Mouse (Mus musculus) cerebellum, adult (tissue): ENCODE results near the gene Dab1.

Experiments
- ATAC-seq: cut with Nextera tagmentation; 2 replicates; pipeline ENCODE4 v1.9.2; 2017; ENCODE audit warnings: mild to moderate bottlenecking, moderate library complexity, mixed read lengths; ENCODE audit not compliant: insufficient number of reproducible peaks, low FRiP score, low TSS enrichment

Gene Dab1

GRCm38 (mm10) chr4:103619321-103619945, at the start of gene Dab1:
TSS of gene Dab1 (plus strand) at chr4:103619359.
- no peak for ATAC-seq

GRCm38 (mm10) chr4:103571721-103572352, 47.3 kb upstream of the Dab1 start:
- no peak for ATAC-seq

- no peak for ATAC-seq
Measured at GRCm38 (mm10) chr4:103575556-103575955, 43.6 kb upstream of the Dab1 start.

- ATAC-seq = no peak
Measured at GRCm38 (mm10) chr4:103576305-103576704, 42.9 kb upstream of the Dab1 start.

GRCm38 (mm10) chr4:103577111-103577815, 41.9 kb upstream of the Dab1 start:
- ATAC-seq = no peak

GRCm38 (mm10) chr4:103577821-103578220, 41.3 kb upstream of the Dab1 start:
- no peak for ATAC-seq

GRCm38 (mm10) chr4:103580021-103580420, 39.1 kb upstream of the Dab1 start:
- ATAC-seq = no peak

- ATAC-seq = no peak
Measured at GRCm38 (mm10) chr4:103615011-103615410, 4.1 kb upstream of the Dab1 start.

- 0 out of 2 replicates have a peak, but pooled peaks have one; percentile 22 for ATAC-seq
Measured at GRCm38 (mm10) chr4:103619946-103620371, 800 bp downstream of the Dab1 start.

- no peak for ATAC-seq
Measured at GRCm38 (mm10) chr4:103620590-103621155, 1.5 kb downstream of the Dab1 start.

- no peak for ATAC-seq
Measured at GRCm38 (mm10) chr4:103621586-103621985, 2.4 kb downstream of the Dab1 start.

GRCm38 (mm10) chr4:103630177-103630576, 11.0 kb downstream of the Dab1 start:
- ATAC-seq = no peak

GRCm38 (mm10) chr4:103636168-103636776, 17.1 kb downstream of the Dab1 start:
- no peak for ATAC-seq

GRCm38 (mm10) chr4:103648209-103648896, 29.2 kb downstream of the Dab1 start:
- ATAC-seq = no peak

GRCm38 (mm10) chr4:103655740-103656139, 36.6 kb downstream of the Dab1 start:
- no peak for ATAC-seq

GRCm38 (mm10) chr4:103661386-103661785, 42.2 kb downstream of the Dab1 start:
- no peak for ATAC-seq

- no peak for ATAC-seq
Measured at GRCm38 (mm10) chr4:103667438-103667837, 48.3 kb downstream of the Dab1 start.

GRCm38 (mm10) chr4:103677195-103677594, 58.0 kb downstream of the Dab1 start:
- no peak for ATAC-seq

- no peak for ATAC-seq
Measured at GRCm38 (mm10) chr4:103678501-103678900, 59.3 kb downstream of the Dab1 start.

GRCm38 (mm10) chr4:103685136-103685535, 66.0 kb downstream of the Dab1 start:
- ATAC-seq = peak; percentile 92
